Mouse (Mus musculus) cerebellum, adult (tissue): Measurements from ENCODE around the gene Fam241b.

Experiments
- ATAC-seq: cut with Nextera tagmentation; 2 replicates; pipeline ENCODE4 v1.9.2; 2017; ENCODE audit warnings: mild to moderate bottlenecking, moderate library complexity, mixed read lengths; ENCODE audit not compliant: insufficient number of reproducible peaks, low FRiP score, low TSS enrichment

Fam241b gene

GRCm38 (mm10) chr10:62143820-62144219 lies at the start of gene Fam241b:
Gene Fam241b (minus strand): TSS chr10:62143920.
- no peak for ATAC-seq

GRCm38 (mm10) chr10:62192701-62193157 lies 49.0 kb upstream of the Fam241b start:
- ATAC-seq, result peak; percentile 86

- no peak for ATAC-seq
Measured at GRCm38 (mm10) chr10:62190821-62191220, 47.1 kb upstream of the Fam241b start.

- no peak for ATAC-seq
Measured at GRCm38 (mm10) chr10:62189910-62190309, 46.2 kb upstream of the Fam241b start.

- no peak for ATAC-seq
Measured at GRCm38 (mm10) chr10:62189303-62189702, 45.6 kb upstream of the Fam241b start.

- ATAC-seq, result no peak; the same call in 1 of the 2 replicates
Measured at GRCm38 (mm10) chr10:62186882-62187281, 43.2 kb upstream of the Fam241b start.

- ATAC-seq, result peak; percentile 49
Measured at GRCm38 (mm10) chr10:62183053-62183452, 39.3 kb upstream of the Fam241b start.

- 0 out of 2 replicates have a peak, but pooled peaks have one; percentile 0 for ATAC-seq
Measured at GRCm38 (mm10) chr10:62182471-62183014, 38.8 kb upstream of the Fam241b start.

- peak; percentile 87 for ATAC-seq
Measured at GRCm38 (mm10) chr10:62181701-62182100, 38.0 kb upstream of the Fam241b start.

- no peak for ATAC-seq
Measured at GRCm38 (mm10) chr10:62179944-62180343, 36.2 kb upstream of the Fam241b start.

GRCm38 (mm10) chr10:62174533-62175313 lies 31.0 kb upstream of the Fam241b start:
- ATAC-seq, result no peak

- ATAC-seq, result no peak
Measured at GRCm38 (mm10) chr10:62173941-62174448, 30.3 kb upstream of the Fam241b start.

GRCm38 (mm10) chr10:62172841-62173553 lies 29.3 kb upstream of the Fam241b start:
- no peak for ATAC-seq

GRCm38 (mm10) chr10:62162410-62162809 lies 18.7 kb upstream of the Fam241b start:
- ATAC-seq, result no peak

GRCm38 (mm10) chr10:62149929-62150328 lies 6.2 kb upstream of the Fam241b start:
- ATAC-seq, result no peak

- ATAC-seq, result peak; percentile 58
Measured at GRCm38 (mm10) chr10:62147466-62148248, 3.9 kb upstream of the Fam241b start.

GRCm38 (mm10) chr10:62145957-62146356 lies 2.2 kb upstream of the Fam241b start:
- no peak for ATAC-seq

GRCm38 (mm10) chr10:62138040-62138439 lies 5.7 kb downstream of the Fam241b start:
- ATAC-seq, result no peak

- no peak for ATAC-seq
Measured at GRCm38 (mm10) chr10:62137150-62137549, 6.6 kb downstream of the Fam241b start.
